Mouse (Mus musculus): ENCODE measurements at regions not wholly inside any gene's neighbourhood (a gene's known extent, or its start where the extent isn't known, plus 50 kb on each side); places are given as distances from the start of the nearest gene placed in this dataset.
A peak's percentile ranks its signal among the peaks of the same experiment; 100 is the strongest.
"Not testable (repeated sequence)": the region's sequence is repeated elsewhere in the genome, so short reads cannot be mapped to it uniquely, and the experiment has no call there.

- no peak for ATAC-seq
Measured at GRCm38 (mm10) chr11:23079936-23080794, 72.8 kb downstream of the Fam161a start.

- no peak for ATAC-seq
Measured at GRCm38 (mm10) chr11:23081616-23082015, 74.3 kb downstream of the Fam161a start.

- ATAC-seq, result not testable (repeated sequence)
Measured at GRCm38 (mm10) chr11:23083811-23084210, 76.5 kb downstream of the Fam161a start.

- ATAC-seq, result no peak
Measured at GRCm38 (mm10) chr11:23095287-23095686, 88.0 kb downstream of the Fam161a start.

- ATAC-seq, result not testable (repeated sequence)
Measured at GRCm38 (mm10) chr11:23095723-23096122, 88.4 kb downstream of the Fam161a start.

GRCm38 (mm10) chr11:23096451-23097222 is 89.3 kb downstream of the Fam161a start:
- no peak for ATAC-seq

GRCm38 (mm10) chr11:23097223-23097490 is 89.8 kb downstream of the Fam161a start:
- ATAC-seq, result no peak

GRCm38 (mm10) chr11:23114636-23115035 is 107.3 kb downstream of the Fam161a start:
- ATAC-seq, result no peak

GRCm38 (mm10) chr11:23120533-23121210 is 113.3 kb downstream of the Fam161a start:
- ATAC-seq, result no peak

- ATAC-seq, result peak; percentile 60
Measured at GRCm38 (mm10) chr11:23124198-23124951, 117.0 kb downstream of the Fam161a start.

- ATAC-seq, result no peak
Measured at GRCm38 (mm10) chr11:23131122-23131521, 123.8 kb downstream of the Fam161a start.

GRCm38 (mm10) chr11:23131632-23132031 is 124.2 kb upstream of the Xpo1 start:
- no peak for ATAC-seq

GRCm38 (mm10) chr11:23140429-23141099 is 115.3 kb upstream of the Xpo1 start:
- no peak for ATAC-seq

- ATAC-seq, result no peak
Measured at GRCm38 (mm10) chr11:23141100-23141837, 114.6 kb upstream of the Xpo1 start.

GRCm38 (mm10) chr11:23148048-23148596 is 107.7 kb upstream of the Xpo1 start:
- ATAC-seq, result no peak

- no peak for ATAC-seq
Measured at GRCm38 (mm10) chr11:23149556-23150244, 106.1 kb upstream of the Xpo1 start.

- no peak for ATAC-seq
Measured at GRCm38 (mm10) chr11:23154851-23155250, 101.0 kb upstream of the Xpo1 start.

- no peak for ATAC-seq
Measured at GRCm38 (mm10) chr11:23168546-23169218, 87.2 kb upstream of the Xpo1 start.

GRCm38 (mm10) chr11:23169742-23170428 is 86.0 kb upstream of the Xpo1 start:
- no peak for ATAC-seq

Data from inflammation-experienced regulatory T-cells, adult 6 months (primary cell).